Mouse (Mus musculus) heart, adult 8-10 months (tissue): ENCODE results near the gene Lrr1. TPM values are rescaled to one million over a fixed set of nuclear protein-coding genes. Genes with fewer than 3 reads are reported as not detected.
A peak's percentile ranks its signal among the peaks of the same experiment; 100 is the strongest.
"Not testable (repeated sequence)": the region's sequence is repeated elsewhere in the genome, so short reads cannot be mapped to it uniquely, and the experiment has no call there.

ENCODE experiments used
- DNase-seq: peaks from one replicate; pipeline ENCODE4 v3.0.0; 2022; ENCODE audit warnings: low spot score
- total RNA-seq, 4 experiments: library from RNA; stranded (reverse); gene quantifications; 2 replicates each; pipeline ENCODE4 v1.2.4; 2022

Gene Lrr1
- not detected for total RNA-seq

DNA sequence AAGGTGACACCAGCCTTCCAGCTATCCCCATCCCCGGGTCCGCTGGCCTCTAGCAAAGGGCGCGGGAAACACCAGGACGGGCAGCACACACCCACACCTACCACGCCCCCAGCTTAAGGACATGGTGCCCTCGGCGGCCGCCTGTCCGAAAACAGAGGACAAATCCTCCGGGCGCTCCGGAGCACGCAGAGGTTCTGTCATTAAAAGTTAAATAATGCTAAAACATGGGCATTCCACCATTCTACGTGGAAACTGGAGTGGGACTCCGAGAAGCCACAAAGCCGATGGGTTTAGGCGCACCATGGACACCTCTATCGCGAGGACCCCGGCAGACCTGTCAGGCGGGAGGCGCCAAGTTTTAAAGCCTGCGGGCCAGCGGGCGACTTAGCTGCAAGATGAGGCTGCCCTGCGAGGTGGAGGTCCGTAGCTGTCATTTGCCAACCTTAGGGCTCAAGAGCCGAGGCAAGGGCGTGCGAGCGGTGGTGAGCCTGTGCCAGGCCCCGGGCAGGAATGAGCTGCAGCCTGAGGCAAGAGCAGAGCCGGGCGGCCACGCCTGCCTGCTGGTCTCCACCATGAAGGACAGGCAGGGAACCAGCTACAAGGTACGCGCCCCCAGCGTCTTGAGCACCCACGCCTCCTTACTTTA is at the start of gene Lrr1:
TSS of gene Lrr1 (plus strand) at position 354 of the 646 bp plus-strand sequence.
- DNase-seq = peak; percentile 78

GRCm38 (mm10) chr12:69119908-69120307 is 48.7 kb upstream of the Lrr1 start:
- no peak for DNase-seq

- DNase-seq = no peak
Measured at GRCm38 (mm10) chr12:69122801-69123200, 45.8 kb upstream of the Lrr1 start.

GRCm38 (mm10) chr12:69125066-69125465 is 43.5 kb upstream of the Lrr1 start:
- DNase-seq = no peak

- no peak for DNase-seq
Measured at GRCm38 (mm10) chr12:69127170-69127569, 41.4 kb upstream of the Lrr1 start.

DNA sequence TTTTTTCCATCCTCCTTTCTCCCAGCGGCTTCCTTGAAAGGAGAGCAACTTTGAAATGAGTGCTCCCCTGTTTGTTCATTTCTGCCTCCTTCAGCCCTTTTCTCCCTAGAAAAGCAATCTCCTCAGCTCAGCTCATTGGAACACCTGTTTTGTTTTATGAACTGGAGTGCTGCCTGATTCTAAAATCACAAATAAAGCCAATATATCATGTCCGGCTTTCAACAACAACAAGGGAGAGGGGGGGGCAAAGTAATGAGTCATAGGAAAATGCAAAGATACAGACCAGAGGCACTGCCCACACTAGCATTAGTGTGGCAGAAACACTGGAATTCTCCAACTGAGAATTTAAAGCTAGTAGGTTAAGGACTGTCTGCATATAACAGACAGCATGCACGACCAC is 41.0 kb upstream of the Lrr1 start:
- no peak for DNase-seq

DNA sequence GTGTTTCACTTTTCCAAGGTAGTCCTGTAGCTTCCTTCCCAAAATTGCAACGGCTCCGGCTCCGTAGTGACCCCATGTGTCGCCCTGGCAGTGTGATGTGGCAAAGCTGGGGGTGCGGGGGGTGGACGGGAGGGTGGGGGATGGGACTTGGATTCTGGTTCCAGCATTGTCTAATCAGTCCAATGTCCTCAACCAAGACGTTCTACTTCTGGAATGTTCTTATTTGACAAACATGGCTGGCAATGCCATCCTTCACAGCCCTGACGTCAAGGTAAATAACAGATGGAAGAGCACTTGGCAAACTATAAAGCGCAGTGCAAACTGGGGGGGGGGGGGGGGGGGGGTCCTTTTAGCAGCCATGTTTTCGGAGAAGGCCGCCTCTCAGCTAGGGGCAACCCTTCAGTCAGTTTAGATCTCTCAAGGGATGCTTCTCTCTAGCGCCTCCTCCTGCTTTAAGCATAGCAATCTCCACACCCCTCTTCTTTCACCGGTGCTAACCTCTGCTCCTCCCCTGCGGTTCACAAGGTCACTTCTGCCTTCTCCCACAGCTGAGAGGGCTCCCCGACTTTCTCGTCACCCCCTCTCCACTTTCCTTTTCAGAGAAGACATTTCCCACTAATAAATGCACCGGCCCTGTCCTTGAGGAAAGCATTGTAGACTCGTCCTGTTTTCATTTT is 38.8 kb upstream of the Lrr1 start:
- DNase-seq = no peak

DNA sequence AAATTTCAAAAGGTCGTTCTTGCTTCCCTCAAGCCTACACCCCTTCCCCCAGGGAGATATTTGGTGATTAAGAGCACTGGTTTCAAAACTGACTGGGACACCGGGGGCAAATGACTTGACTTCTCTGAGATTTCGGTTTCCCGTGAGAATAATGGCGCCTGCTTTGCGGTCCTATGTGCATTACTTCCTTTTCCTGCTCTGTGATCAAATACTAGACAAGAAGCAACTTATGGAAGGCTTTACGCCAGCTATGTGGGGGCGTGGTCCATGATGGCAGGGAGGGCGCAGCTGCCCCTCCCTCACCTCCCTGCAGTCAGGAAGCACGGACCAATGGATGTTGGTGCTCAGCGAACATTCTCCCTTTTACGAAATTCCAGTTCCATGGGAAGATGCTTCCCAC is 38.1 kb upstream of the Lrr1 start:
- no peak for DNase-seq

GRCm38 (mm10) chr12:69131267-69131666 is 37.3 kb upstream of the Lrr1 start:
- DNase-seq = no peak

DNA sequence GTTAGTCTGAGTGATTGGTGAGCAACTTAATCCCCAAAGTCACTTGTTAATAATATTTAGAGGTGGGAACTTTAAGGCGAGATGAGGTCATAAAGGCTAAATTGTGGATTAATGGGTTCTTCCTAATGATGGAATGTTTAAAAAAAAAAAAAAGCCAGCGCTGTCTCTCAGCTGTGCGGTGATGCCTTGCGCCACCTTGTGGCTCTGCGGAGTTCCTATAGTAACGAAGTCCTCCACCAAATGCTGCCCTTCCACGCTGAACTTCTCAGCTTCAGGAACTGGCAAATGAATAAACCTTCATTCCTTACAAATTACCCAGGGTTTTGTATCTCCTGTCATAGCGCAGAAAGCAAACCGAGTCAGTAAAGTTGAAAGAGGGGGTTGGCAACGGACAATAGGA is 36.6 kb upstream of the Lrr1 start:
- DNase-seq = no peak

GRCm38 (mm10) chr12:69139201-69139600 is 29.4 kb upstream of the Lrr1 start:
- no peak for DNase-seq

DNA sequence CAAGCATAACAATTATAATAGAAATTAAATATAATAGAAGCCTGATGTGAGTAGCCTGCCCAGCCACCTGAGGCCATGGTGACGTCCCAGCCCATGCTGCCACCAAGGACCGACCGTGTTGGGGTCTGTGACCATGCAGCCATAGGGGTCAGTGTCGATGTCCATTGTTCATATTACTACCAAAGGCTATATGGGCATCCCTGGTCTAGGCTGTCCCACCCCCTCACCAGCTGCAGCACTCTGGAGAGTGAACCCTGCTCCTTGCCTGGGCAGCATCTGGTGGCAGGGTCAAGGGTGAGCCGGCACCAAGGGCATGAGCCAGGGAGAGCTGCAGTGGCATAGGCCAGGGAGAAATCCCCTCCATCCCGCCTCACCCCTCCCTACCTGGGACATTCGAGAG is 28.8 kb upstream of the Lrr1 start:
- DNase-seq = no peak

GRCm38 (mm10) chr12:69143460-69143859 is 25.2 kb upstream of the Lrr1 start:
- DNase-seq = no peak

DNA sequence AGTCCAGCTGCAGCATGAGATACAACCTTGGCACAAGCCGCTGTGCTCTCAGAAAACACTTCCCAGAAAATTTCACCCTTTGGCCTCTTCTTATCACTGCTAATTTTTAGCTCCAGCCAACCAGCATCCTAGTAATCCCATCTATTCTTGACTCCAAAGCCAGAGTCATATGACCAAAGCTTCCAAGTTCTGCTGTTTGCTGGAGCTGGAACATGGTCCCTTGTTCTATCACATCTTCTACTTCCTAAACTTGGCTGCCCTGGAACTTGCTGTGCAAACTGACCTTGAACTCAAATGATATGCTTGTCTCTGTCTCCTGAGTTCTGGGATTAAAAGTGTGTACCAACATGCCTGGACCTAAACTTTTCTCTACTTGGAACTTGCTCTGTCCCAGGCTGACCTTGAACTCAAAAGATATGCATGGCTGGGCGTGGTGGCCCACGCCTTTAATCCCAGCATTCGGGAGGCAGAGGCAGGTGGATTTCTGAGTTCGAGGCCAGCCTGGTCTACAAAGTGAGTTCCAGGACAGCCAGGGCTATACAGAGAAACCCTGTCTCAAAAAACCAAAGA is 21.4 kb upstream of the Lrr1 start:
- DNase-seq = peak; percentile 37

GRCm38 (mm10) chr12:69150049-69150448 is 18.6 kb upstream of the Lrr1 start:
- no peak for DNase-seq

DNA sequence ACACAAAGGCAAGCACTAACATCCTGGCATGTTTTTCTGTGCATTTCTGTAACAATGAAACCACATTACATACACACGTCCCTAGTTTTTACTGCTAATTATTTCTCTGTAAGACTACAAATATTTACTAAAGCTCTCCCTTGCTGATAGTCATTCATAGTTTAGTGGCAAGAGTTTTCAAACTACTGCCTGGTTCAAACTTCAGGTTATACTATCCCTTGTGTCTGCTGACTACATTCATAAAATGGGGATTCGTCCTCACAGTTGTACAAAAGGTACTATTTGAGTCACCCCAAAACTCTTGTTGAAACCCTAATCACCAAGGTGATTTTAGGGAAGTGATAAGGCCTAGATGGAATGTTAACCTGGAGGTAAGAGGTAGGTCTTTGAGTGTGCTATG is 12.7 kb upstream of the Lrr1 start:
- DNase-seq = no peak

- DNase-seq = no peak
Measured at GRCm38 (mm10) chr12:69156436-69156835, 12.2 kb upstream of the Lrr1 start.

- no peak for DNase-seq
Measured at GRCm38 (mm10) chr12:69157107-69157506, 11.5 kb upstream of the Lrr1 start.

- no peak for DNase-seq
Measured at GRCm38 (mm10) chr12:69158366-69158764, 10.2 kb upstream of the Lrr1 start.

- DNase-seq = peak; percentile 97
Measured at GRCm38 (mm10) chr12:69158765-69159577, 9.6 kb upstream of the Lrr1 start, which contains the start of gene Rps29. Rps29 (minus strand) TSS chr12:69159186.

DNA sequence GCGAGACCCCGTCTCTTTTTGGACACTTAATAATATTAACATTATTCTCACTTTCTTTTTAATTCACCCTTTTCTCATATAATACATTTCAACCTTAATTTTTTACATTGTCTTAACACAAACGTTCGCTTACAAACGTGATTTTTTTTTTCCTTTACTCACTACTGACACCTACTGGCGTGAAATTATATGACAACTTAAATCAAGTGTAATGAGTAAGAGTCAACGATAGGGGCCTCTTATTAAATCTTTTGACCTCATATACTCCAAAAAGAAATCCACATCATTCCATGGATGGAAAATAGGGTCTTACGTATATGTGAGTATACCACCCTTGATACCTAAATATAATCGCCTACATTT is 9.1 kb upstream of the Lrr1 start:
- peak; percentile 62 for DNase-seq

GRCm38 (mm10) chr12:69160677-69161076 is 7.9 kb upstream of the Lrr1 start:
- not testable (repeated sequence) for DNase-seq
